ENCODE assay signal across 8 mouse cellular contexts in the genomic region with DNA sequence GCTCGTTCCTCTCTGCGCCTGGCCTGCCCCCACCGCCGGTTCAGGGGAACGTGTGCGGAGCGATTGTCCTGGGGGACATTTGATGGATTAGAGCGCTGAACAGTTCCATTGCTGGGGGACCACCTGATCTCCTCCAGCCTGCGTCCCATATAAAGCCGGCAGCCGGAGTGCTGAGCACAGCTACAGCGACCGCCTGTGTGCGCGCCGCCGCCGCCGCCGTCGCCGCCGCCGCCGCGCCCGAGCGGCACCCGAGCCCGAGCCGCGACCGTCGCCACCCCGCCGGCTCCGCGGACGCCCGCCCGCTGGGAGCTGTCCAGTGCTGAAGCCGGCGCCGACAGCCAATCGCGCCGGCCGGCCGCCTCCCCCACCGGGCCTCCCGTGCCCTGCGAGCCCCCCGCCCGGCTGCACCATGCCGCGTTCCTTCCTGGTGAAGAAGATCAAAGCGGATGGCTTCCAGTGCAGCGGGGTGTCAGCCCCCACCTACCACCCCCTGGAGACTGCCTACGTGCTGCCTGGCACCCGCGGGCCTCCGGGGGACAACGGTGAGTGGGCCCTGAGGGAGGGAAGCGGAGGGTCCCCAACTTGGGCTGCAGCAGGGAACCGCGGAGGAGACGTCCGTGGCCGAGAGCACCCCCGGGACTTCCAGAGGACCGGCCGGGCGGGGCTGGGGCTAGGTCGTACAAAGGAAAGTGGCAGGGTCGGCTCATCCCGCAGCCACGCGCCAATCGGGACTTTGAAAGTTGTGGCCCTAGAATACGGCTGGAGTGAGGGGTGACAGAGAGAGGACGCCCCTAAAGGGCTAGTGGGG. TPM values are rescaled to one million over a fixed set of nuclear protein-coding genes. Genes with fewer than 3 reads are reported as not detected.
A peak's percentile ranks its signal among the peaks of the same experiment; 100 is the strongest.
DNase-seq lines count a peak whose midpoint lies in the region; ATAC-seq and TF ChIP-seq lines count a peak whose summit lies in the region.

No protein-coding gene starts in this region.

- 0 out of 2 replicates have a peak, but pooled peaks have one; percentile 7 for TF ChIP-seq POLR2A in cerebellum, adult 2 months (IDR thresholded peaks at IDR 0.05; ENCODE audit: borderline replicate concordance, insufficient read depth, low read length)

- no peaks in the 10 kb centered on the region for H3K36me3 ChIP-seq in hindbrain, embryonic 11.5 days (ENCODE audit: control insufficient read depth, insufficient read depth, low read length)
- H3K36me3 ChIP-seq in megakaryocyte, embryonic 14.5 days (replicated peaks; ENCODE audit: low read length), result no peaks in the 10 kb centered on the region

- CTCF ChIA-PET in Patski (lab: Charles Lee), result no interaction called here

- H3K4me1 ChIP-seq in cerebellum, adult 2 months (ENCODE audit: control insufficient read depth, insufficient read depth, low read length), result peaks cover 4% of the 10 kb centered on the region; the same call in 1 of the 2 replicates
- H3K4me1 ChIP-seq in hindbrain, embryonic 11.5 days (replicated peaks; ENCODE audit: control insufficient read depth, insufficient read depth, low read length), result 0 out of 2 replicates have a peak, but pooled peaks cover 2% of the 10 kb centered on the region
- H3K4me1 ChIP-seq in megakaryocyte, embryonic 14.5 days, result peaks cover 28% of the 10 kb centered on the region

- H3K9ac ChIP-seq in hindbrain, embryonic 11.5 days (ENCODE audit: low read depth, low read length), result peak overlapping the region; percentile 86

- no peak overlapping the region for H3K27ac ChIP-seq in cerebellum, adult 2 months (ENCODE audit: insufficient read depth, low read length)
- peak overlapping the region; percentile 94 for H3K27ac ChIP-seq in hindbrain, embryonic 11.5 days (ENCODE audit: low read depth, low read length)

- 2% methylated on average over 80 of the region's 81 CpGs for WGBS in cerebellum, adult 2 months
- under 1% methylated on average over 38 of the region's 81 CpGs for WGBS in hindbrain, embryonic 11.5 days

- ATAC-seq in Patski, result peak; percentile 83
- peak; percentile 86 for ATAC-seq in hindbrain, embryonic 11.5 days (ENCODE audit: low FRiP score)

- H3K4me3 ChIP-seq in cerebellum, adult 2 months (replicated peaks; ENCODE audit: insufficient read depth, low read depth, low read length), result peak overlapping the region; percentile 79
- H3K4me3 ChIP-seq in hindbrain, embryonic 11.5 days (ENCODE audit: low read depth, low read length), result peak overlapping the region; percentile 74
- H3K4me3 ChIP-seq in megakaryocyte, embryonic 14.5 days (replicated peaks), result peak overlapping the region; percentile 87

- in situ Hi-C loops in Patski (cut with MboI; ENCODE audit: low pct_unique_long_range_greater_than_20kb), result loop anchor here (10.0 kb wide), 1 partner anchor 113 kb away; no protein-coding TSS in a partner anchor

- no peaks in the 10 kb centered on the region for H3K9me3 ChIP-seq in hindbrain, embryonic 11.5 days (ENCODE audit: control insufficient read depth, low read length)
- no peaks in the 10 kb centered on the region for H3K9me3 ChIP-seq in megakaryocyte, embryonic 14.5 days

- POLR2A ChIA-PET in Patski (lab: Charles Lee), result interaction anchor here (0.6 kb wide), 1 partner anchor 14 kb away, joined by 3 read pairs; no protein-coding TSS in a partner anchor

- no peak for DNase-seq in Patski (ENCODE audit: low read depth, low spot score)
- peak; percentile 62 to 73 for DNase-seq in cerebellum, adult 2 months
- peak; percentile 44 to 50 for DNase-seq in frontal cortex, postnatal 25 days (ENCODE audit: low spot score in 2 of 2)
- peak; percentile 82 for DNase-seq in hindbrain, embryonic 11.5 days (ENCODE audit: low spot score)
- peak; percentile 67 to 73 for DNase-seq in layer of hippocampus, postnatal 36 days
- peak; percentile 70 for DNase-seq in right cerebral cortex, postnatal 25 days
- peak; percentile 88 for DNase-seq in urinary bladder, postnatal 25 days (ENCODE audit: low spot score)

- H3K27me3 ChIP-seq in Patski, result peaks cover 49% of the 10 kb centered on the region
- H3K27me3 ChIP-seq in cerebellum, adult 2 months (ENCODE audit: control insufficient read depth, insufficient read depth, low read length), result no peaks in the 10 kb centered on the region
- H3K27me3 ChIP-seq in hindbrain, embryonic 11.5 days (ENCODE audit: control insufficient read depth, insufficient read depth, low read length), result 0 out of 2 replicates have a peak, but pooled peaks cover 7% of the 10 kb centered on the region
- peaks cover 95% of the 10 kb centered on the region for H3K27me3 ChIP-seq in megakaryocyte, embryonic 14.5 days (replicated peaks)

- H3K4me2 ChIP-seq in hindbrain, embryonic 11.5 days (replicated peaks; ENCODE audit: low read depth, low read length), result peak overlapping the region; percentile 65

- TF ChIP-seq CTCF in Patski (IDR thresholded peaks at IDR 0.05), result no peak
- TF ChIP-seq CTCF in cerebellum, adult 2 months (IDR thresholded peaks at IDR 0.05; ENCODE audit: borderline replicate concordance, insufficient read depth, low read depth, low read length), result no peak

RNA-seq across cellular contexts. Expression of a gene that starts 0.5 kb away (rescaled TPM):
- not detected for polyA plus RNA-seq in Patski (2021)
- polyA plus RNA-seq in cerebellum, adult 2 months (2012; rRNA removed), result 14.8 and 15.4 TPM in 2 replicates
- polyA plus RNA-seq in hindbrain, embryonic 11.5 days (2014; fragmentation: Nextera tagmentation; extraction: Ambion mirVana), result 27.1 and 31.4 TPM in 2 replicates
- total RNA-seq in layer of hippocampus, postnatal 36 days (2021), result 10 to 100 TPM; 25.1 to 27.1 TPM
- not detected in 2 replicates for polyA plus RNA-seq in megakaryocyte, embryonic 14.5 days (2012; ENCODE audit: insufficient read depth, low replicate concordance)

RNA-seq across cellular contexts. Expression of a gene that starts 23.5 kb away (rescaled TPM):
- 72.3 TPM for polyA plus RNA-seq in Patski (2021)
- polyA plus RNA-seq in cerebellum, adult 2 months (2012; rRNA removed), result 138 TPM in 2 replicates
- 13.4 and 14.8 TPM in 2 replicates for polyA plus RNA-seq in hindbrain, embryonic 11.5 days (2014; fragmentation: Nextera tagmentation; extraction: Ambion mirVana)
- 10 to 100 TPM; 71.6 to 77.6 TPM for total RNA-seq in layer of hippocampus, postnatal 36 days (2021)
- polyA plus RNA-seq in megakaryocyte, embryonic 14.5 days (2012; ENCODE audit: insufficient read depth, low replicate concordance), result 30.6 and 45.4 TPM in 2 replicates

Comparison
In these comparisons a context has a peak if more than half of its experiments do, and no peak if none do; other contexts are left out.
1. RNA of a gene that starts 0.5 kb away (polyA plus RNA-seq): 27.1 to 31.4 TPM in hindbrain, embryonic 11.5 days and 14.8 to 15.4 TPM in cerebellum, adult 2 months; not detected in Patski (single experiment) and not detected in megakaryocyte, embryonic 14.5 days; every median in the first group is over 10 times any median in the second.
2. Peak in every context shown above with its lines, with median percentiles within 50 percentile points of each other: H3K4me3 ChIP-seq.